Mouse (Mus musculus): ENCODE data around the gene Ptpra.

DNA sequence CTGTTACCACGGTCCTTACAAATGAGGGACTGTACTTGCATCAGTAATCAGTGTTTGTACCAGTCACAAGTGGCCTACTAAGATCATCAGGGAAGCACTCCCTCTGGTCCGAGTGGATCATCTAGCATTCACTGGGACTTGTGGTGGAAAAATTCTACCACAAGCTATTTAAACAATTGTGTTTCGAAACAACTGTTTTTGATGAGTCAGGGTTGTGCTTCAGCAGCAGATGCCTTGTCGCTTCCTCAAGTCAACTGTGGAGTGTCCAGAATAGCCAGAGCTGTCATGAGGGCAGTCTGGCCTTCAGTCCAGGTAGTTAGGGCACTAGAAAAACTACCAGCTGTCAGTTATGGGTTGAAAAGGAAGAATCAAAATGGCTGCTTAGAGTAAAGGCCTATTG, 38.5 kb downstream of the Ptpra start:
- TF ChIP-seq POLR2A (IDR thresholded peaks at IDR 0.05; ENCODE audit: insufficient read depth, low read length) = no peak
- TF ChIP-seq CTCF (IDR thresholded peaks at IDR 0.05; ENCODE audit: low read depth, low read length) = no peak
- no peak for TF ChIP-seq EP300 (IDR thresholded peaks at IDR 0.05; ENCODE audit: insufficient read depth, low read depth, low read length)

Measured in ES-Bruce4 (cell line).